Mouse (Mus musculus): ENCODE results near the gene Slfn2.
"Not testable (repeated sequence)": the region's sequence is repeated elsewhere in the genome, so short reads cannot be mapped to it uniquely, and the experiment has no call there.

DNA sequence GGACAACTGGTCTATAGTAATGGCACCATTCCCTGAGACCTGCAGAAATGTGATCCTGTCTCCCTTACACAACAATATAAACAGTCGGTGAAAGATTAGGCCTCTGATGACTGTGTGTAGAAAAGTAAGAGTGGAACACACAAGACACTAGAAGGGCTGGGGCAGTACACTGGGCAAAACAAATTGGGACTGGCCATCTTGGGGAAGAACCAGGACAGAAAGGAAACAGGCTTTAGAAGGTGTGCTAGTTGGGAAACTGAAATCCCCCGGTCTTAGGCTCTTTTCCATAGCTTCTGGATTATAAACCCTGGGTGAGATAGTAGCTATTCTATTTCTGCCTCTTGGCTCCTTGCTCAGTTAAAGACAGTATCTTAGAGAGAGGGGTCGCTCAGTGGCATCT lies 26.2 kb upstream of the Slfn2 start:
- not testable (repeated sequence) for TF ChIP-seq POLR2A, CTCF (IDR thresholded peaks at IDR 0.05; ENCODE audit: extremely low read depth, insufficient read depth, low read length)
